Mouse (Mus musculus): ENCODE data around the gene Ttc14. TPM values are rescaled to one million over a fixed set of nuclear protein-coding genes. Genes with fewer than 3 reads are reported as not detected.

The Ttc14 gene
- 62.0 and 64.1 TPM in 2 replicates for polyA plus RNA-seq (2014; fragmentation: Nextera tagmentation; extraction: Ambion mirVana)

DNA sequence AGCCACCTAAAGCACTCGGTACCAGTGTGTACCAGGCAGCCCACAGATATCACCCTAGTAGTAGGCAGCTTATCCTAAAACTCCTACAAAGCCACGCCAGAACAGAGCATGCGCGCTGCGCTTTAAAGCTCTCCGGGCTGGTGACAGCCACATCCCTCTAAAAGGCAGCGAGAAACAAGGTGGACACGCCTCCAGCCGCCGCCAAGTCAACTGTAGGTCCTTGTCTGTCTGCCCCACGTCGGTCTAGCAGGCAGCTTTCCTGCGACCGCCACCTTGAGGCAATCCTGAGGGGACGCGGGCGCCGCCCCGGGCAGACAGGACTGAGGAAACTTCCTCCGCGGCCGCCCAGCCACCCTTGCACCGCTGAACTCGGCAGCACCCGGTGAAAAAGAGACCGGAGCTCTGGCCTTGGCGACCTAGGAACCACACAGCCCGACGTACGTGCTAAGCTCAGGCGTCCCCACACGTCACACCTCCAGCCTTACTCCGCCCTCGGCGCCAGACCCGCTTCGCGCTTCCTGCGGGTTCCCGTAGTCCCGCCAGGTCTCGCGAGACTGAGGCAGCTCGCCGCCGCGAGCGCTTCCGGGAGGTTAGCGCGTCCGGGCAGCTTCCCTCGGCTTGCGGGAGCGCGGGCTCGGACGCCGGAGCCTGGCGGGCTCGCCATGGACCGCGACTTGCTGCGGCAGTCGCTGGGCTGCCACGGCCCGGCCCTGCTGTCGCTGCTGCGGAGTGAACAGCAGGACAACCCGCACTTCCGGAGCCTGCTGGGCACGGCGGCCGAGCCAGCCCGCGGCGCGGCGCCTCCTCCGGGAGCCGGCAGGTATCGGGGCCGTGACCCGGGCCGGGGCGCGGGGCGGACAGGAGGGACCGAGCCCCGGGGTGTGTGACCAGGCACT, at the start of gene Ttc14:
TSS of gene Ttc14 (plus strand) at position 216 of the 896 bp plus-strand sequence.
- no peaks in the 10 kb centered on the region for H3K9me3 ChIP-seq (ENCODE audit: control insufficient read depth, low read length)
- H3K4me2 ChIP-seq (ENCODE audit: low read depth, severe bottlenecking) = peak within 1 kb of the TSS; percentile 55
- H3K9ac ChIP-seq (ENCODE audit: low read length) = peak within 1 kb of the TSS; percentile 96
- H3K4me3 ChIP-seq (ENCODE audit: low read depth, low read length) = peak within 1 kb of the TSS; percentile 92
- H3K27me3 ChIP-seq (ENCODE audit: control insufficient read depth, insufficient read depth, low read length) = no peaks in the 10 kb centered on the region
- peak within 1 kb of the TSS; percentile 95 for H3K27ac ChIP-seq (replicated peaks; ENCODE audit: low read depth, low read length)
- H3K4me1 ChIP-seq (ENCODE audit: control insufficient read depth, insufficient read depth, low read length) = 0 out of 2 replicates have a peak, but pooled peaks cover 5% of the 10 kb centered on the region
- peaks cover 5% of the 10 kb centered on the region; the same call in 1 of the 2 replicates for H3K36me3 ChIP-seq (ENCODE audit: control insufficient read depth, insufficient read depth, low read length)
- peak; percentile 98 for DNase-seq (ENCODE audit: low spot score)
- peak; percentile 99 for ATAC-seq (ENCODE audit: insufficient number of reproducible peaks, low FRiP score, low TSS enrichment, low read depth)
- WGBS = under 1% methylated on average over 84 of the region's 90 CpGs

GRCm38 (mm10) chr3:33790975-33791374, 8.7 kb upstream of the Ttc14 start:
- Histone ChIP-seq H3K4me2 (ENCODE audit: low read depth, severe bottlenecking) (no peak overlapping the region), H3K4me3 (ENCODE audit: low read depth, low read length) (no peak overlapping the region), H3K9me3 (ENCODE audit: control insufficient read depth, low read length) (no peaks in the 10 kb centered on the region), H3K27me3 (ENCODE audit: control insufficient read depth, insufficient read depth, low read length) (no peaks in the 10 kb centered on the region), H3K4me1 (ENCODE audit: control insufficient read depth, insufficient read depth, low read length) (no peaks in the 10 kb centered on the region), H3K9ac (ENCODE audit: low read length) (no peak overlapping the region), H3K27ac (replicated peaks; ENCODE audit: low read depth, low read length) (no peak overlapping the region), H3K36me3 (ENCODE audit: control insufficient read depth, insufficient read depth, low read length) (no peaks in the 10 kb centered on the region)
- no peak for ATAC-seq (ENCODE audit: insufficient number of reproducible peaks, low FRiP score, low TSS enrichment, low read depth)
- no peak for DNase-seq (ENCODE audit: low spot score)

- ATAC-seq (ENCODE audit: insufficient number of reproducible peaks, low FRiP score, low TSS enrichment, low read depth) = peak; percentile 35; the same call in 1 of the 2 replicates
Observed at GRCm38 (mm10) chr3:33800513-33800820, 835 bp downstream of the Ttc14 start.

GRCm38 (mm10) chr3:33807151-33807550, 7.5 kb downstream of the Ttc14 start:
- no peak for DNase-seq (ENCODE audit: low spot score)
- Histone ChIP-seq H3K9me3 (ENCODE audit: control insufficient read depth, low read length) (no peaks in the 10 kb centered on the region), H3K27ac (replicated peaks; ENCODE audit: low read depth, low read length) (no peak overlapping the region), H3K9ac (ENCODE audit: low read length) (no peak overlapping the region), H3K27me3 (ENCODE audit: control insufficient read depth, insufficient read depth, low read length) (no peaks in the 10 kb centered on the region), H3K4me1 (ENCODE audit: control insufficient read depth, insufficient read depth, low read length) (no peaks in the 10 kb centered on the region), H3K4me2 (ENCODE audit: low read depth, severe bottlenecking) (no peak overlapping the region), H3K36me3 (ENCODE audit: control insufficient read depth, insufficient read depth, low read length) (peaks cover 12% of the 10 kb centered on the region; the same call in 1 of the 2 replicates), H3K4me3 (ENCODE audit: low read depth, low read length) (no peak overlapping the region)
- ATAC-seq (ENCODE audit: insufficient number of reproducible peaks, low FRiP score, low TSS enrichment, low read depth) = no peak
- WGBS = 82% methylated on average over 1 of the region's 1 CpGs

More at GRCm38 (mm10) chr3:33800513-33800820, 835 bp downstream of the Ttc14 start:
- H3K4me2 ChIP-seq (ENCODE audit: low read depth, severe bottlenecking) = peak overlapping the region; percentile 55
- peak overlapping the region; percentile 95 for H3K27ac ChIP-seq (replicated peaks; ENCODE audit: low read depth, low read length)
- peak overlapping the region; percentile 92 for H3K4me3 ChIP-seq (ENCODE audit: low read depth, low read length)
- H3K4me1 ChIP-seq (ENCODE audit: control insufficient read depth, insufficient read depth, low read length) = 0 out of 2 replicates have a peak, but pooled peaks cover 5% of the 10 kb centered on the region
- H3K9ac ChIP-seq (ENCODE audit: low read length) = peak overlapping the region; percentile 96
- no peaks in the 10 kb centered on the region for H3K9me3 ChIP-seq (ENCODE audit: control insufficient read depth, low read length)
- under 1% methylated on average over 16 of the region's 16 CpGs for WGBS
- peaks cover 8% of the 10 kb centered on the region; the same call in 1 of the 2 replicates for H3K36me3 ChIP-seq (ENCODE audit: control insufficient read depth, insufficient read depth, low read length)
- no peaks in the 10 kb centered on the region for H3K27me3 ChIP-seq (ENCODE audit: control insufficient read depth, insufficient read depth, low read length)
- DNase-seq (ENCODE audit: low spot score) = no peak

DNA sequence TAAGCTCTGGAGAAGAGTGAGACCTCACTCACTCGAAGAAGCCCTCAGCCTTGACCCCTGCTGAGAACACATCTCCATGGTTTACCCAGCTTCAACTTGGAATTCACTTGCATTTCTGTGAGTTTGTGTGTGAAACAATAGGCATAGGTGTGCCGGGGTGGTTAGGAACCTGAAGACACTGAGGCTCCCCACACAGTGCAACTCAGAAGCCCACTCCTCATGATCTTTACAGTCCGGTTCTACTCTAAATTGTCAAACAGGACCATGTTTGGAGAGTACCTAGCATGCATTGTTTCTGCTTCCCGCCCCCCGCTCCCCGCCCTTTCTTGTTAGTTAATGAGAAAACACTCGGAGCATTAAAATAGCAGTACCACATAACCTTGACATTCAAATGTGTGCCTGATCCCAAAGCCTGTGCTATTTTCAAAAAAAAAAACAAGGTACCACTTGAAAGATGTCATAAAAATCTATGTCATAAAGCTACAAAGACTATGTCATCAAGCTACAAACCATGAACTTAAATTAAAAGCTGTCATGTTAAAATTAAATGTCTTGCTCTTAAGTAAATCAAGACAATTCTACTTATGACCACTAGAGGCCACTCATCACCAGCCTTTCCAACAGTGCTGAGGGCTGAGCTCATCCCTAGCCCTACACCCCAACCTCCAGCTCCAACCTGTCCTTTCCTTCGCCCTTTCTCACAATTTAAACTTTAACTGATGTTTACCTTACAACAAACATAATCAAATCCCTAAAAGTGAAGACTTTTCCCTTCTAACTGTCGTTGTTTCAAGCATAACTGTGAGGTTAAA, 24.7 kb downstream of the Ttc14 start:
- ATAC-seq (ENCODE audit: insufficient number of reproducible peaks, low FRiP score, low TSS enrichment, low read depth) (no peak), DNase-seq (ENCODE audit: low spot score) (no peak)
- WGBS = 47% methylated on average over 9 of the region's 9 CpGs
- H3K4me2 ChIP-seq (ENCODE audit: low read depth, severe bottlenecking) = no peak overlapping the region
- no peaks in the 10 kb centered on the region for H3K9me3 ChIP-seq (ENCODE audit: control insufficient read depth, low read length)
- no peaks in the 10 kb centered on the region for H3K4me1 ChIP-seq (ENCODE audit: control insufficient read depth, insufficient read depth, low read length)
- no peak overlapping the region for H3K4me3 ChIP-seq (ENCODE audit: low read depth, low read length)
- H3K36me3 ChIP-seq (ENCODE audit: control insufficient read depth, insufficient read depth, low read length) = no peaks in the 10 kb centered on the region
- H3K27ac ChIP-seq (replicated peaks; ENCODE audit: low read depth, low read length) = no peak overlapping the region
- no peaks in the 10 kb centered on the region for H3K27me3 ChIP-seq (ENCODE audit: control insufficient read depth, insufficient read depth, low read length)
- no peak overlapping the region for H3K9ac ChIP-seq (ENCODE audit: low read length)

GRCm38 (mm10) chr3:33832351-33832750, 32.7 kb downstream of the Ttc14 start:
- no peaks in the 10 kb centered on the region for H3K36me3 ChIP-seq (ENCODE audit: control insufficient read depth, insufficient read depth, low read length)
- H3K9ac ChIP-seq (ENCODE audit: low read length) = no peak overlapping the region
- no peaks in the 10 kb centered on the region for H3K9me3 ChIP-seq (ENCODE audit: control insufficient read depth, low read length)
- H3K4me1 ChIP-seq (ENCODE audit: control insufficient read depth, insufficient read depth, low read length) = no peaks in the 10 kb centered on the region
- no peak overlapping the region for H3K4me2 ChIP-seq (ENCODE audit: low read depth, severe bottlenecking)
- ATAC-seq (ENCODE audit: insufficient number of reproducible peaks, low FRiP score, low TSS enrichment, low read depth) = no peak
- 87% methylated on average over 10 of the region's 10 CpGs for WGBS
- H3K27ac ChIP-seq (replicated peaks; ENCODE audit: low read depth, low read length) = no peak overlapping the region
- H3K4me3 ChIP-seq (ENCODE audit: low read depth, low read length) = no peak overlapping the region
- no peaks in the 10 kb centered on the region for H3K27me3 ChIP-seq (ENCODE audit: control insufficient read depth, insufficient read depth, low read length)
- no peak for DNase-seq (ENCODE audit: low spot score)

DNA sequence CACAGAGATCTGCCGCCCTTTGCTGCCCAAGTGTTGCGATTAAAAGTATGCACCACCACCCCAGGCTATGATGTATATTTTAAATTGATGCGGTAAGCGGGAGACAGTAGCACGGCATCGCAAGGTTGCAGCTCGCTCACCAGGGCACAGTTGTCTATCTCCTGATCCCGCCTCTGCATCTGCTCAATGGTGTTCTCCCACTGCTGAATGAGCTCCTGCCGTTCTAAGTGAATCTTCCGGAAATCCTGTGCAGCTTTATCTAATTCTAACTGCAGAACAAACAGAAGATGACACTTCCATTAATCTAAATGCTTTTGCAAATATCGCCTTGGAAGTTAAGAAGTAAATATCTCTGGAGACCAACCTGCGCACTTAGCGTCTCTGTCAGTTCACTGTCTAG, 36.9 kb downstream of the Ttc14 start:
- H3K9ac ChIP-seq (ENCODE audit: low read length) = no peak overlapping the region
- DNase-seq (ENCODE audit: low spot score) (no peak), ATAC-seq (ENCODE audit: insufficient number of reproducible peaks, low FRiP score, low TSS enrichment, low read depth) (no peak)
- H3K4me1 ChIP-seq (ENCODE audit: control insufficient read depth, insufficient read depth, low read length) = no peaks in the 10 kb centered on the region
- no peak overlapping the region for H3K27ac ChIP-seq (replicated peaks; ENCODE audit: low read depth, low read length)
- no peaks in the 10 kb centered on the region for H3K27me3 ChIP-seq (ENCODE audit: control insufficient read depth, insufficient read depth, low read length)
- no peaks in the 10 kb centered on the region for H3K9me3 ChIP-seq (ENCODE audit: control insufficient read depth, low read length)
- no peak overlapping the region for H3K4me3 ChIP-seq (ENCODE audit: low read depth, low read length)
- WGBS = 96% methylated on average over 13 of the region's 13 CpGs
- no peak overlapping the region for H3K4me2 ChIP-seq (ENCODE audit: low read depth, severe bottlenecking)
- no peaks in the 10 kb centered on the region for H3K36me3 ChIP-seq (ENCODE audit: control insufficient read depth, insufficient read depth, low read length)

DNA sequence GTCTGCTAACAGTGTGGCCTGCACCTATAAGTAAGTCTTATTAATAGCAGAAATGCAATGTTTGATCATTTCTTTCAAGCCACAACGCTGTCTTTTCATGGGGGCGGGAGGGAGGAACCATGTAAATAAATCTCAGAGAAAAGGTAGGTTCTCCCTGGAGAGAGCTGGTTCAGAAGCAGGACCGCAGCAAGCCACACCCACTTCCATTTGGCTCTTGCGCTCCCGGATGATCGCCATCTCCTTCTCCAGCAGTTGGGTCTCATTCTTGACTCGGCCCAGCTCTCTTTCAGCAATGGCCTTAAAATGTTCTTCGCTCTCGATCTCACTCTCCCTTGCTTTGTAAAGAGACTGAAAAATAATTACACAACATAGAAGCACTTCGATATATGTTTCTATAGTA, 39.2 kb downstream of the Ttc14 start:
- no peaks in the 10 kb centered on the region for H3K36me3 ChIP-seq (ENCODE audit: control insufficient read depth, insufficient read depth, low read length)
- DNase-seq (ENCODE audit: low spot score) (no peak), ATAC-seq (ENCODE audit: insufficient number of reproducible peaks, low FRiP score, low TSS enrichment, low read depth) (no peak)
- no peak overlapping the region for H3K27ac ChIP-seq (replicated peaks; ENCODE audit: low read depth, low read length)
- no peak overlapping the region for H3K4me2 ChIP-seq (ENCODE audit: low read depth, severe bottlenecking)
- H3K9ac ChIP-seq (ENCODE audit: low read length) = no peak overlapping the region
- H3K4me3 ChIP-seq (ENCODE audit: low read depth, low read length) = no peak overlapping the region
- H3K27me3 ChIP-seq (ENCODE audit: control insufficient read depth, insufficient read depth, low read length) = no peaks in the 10 kb centered on the region
- H3K9me3 ChIP-seq (ENCODE audit: control insufficient read depth, low read length) = no peaks in the 10 kb centered on the region
- 0 out of 2 replicates have a peak, but pooled peaks cover 3% of the 10 kb centered on the region for H3K4me1 ChIP-seq (ENCODE audit: control insufficient read depth, insufficient read depth, low read length)
- 47% methylated on average over 10 of the region's 10 CpGs for WGBS

Measured in limb, embryonic 11.5 days (tissue).